Mouse (Mus musculus) embryonic fibroblast, embryonic 13.5 days (primary cell): ENCODE measurements around the gene Usf3.

Experiments used
- CTCF ChIP-seq: IDR thresholded peaks from 2 replicates; pipeline ENCODE4 v1.5.1; 2011; ENCODE audit warnings: mild to moderate bottlenecking, control low read depth, low read length, moderate library complexity, borderline replicate concordance; ENCODE audit not compliant: insufficient read depth
- POLR2A ChIP-seq: IDR thresholded peaks from 2 replicates; pipeline ENCODE4 v1.6.1; 2011; ENCODE audit warnings: low read depth, mild to moderate bottlenecking, control low read depth, low read length, moderate library complexity

DNA sequence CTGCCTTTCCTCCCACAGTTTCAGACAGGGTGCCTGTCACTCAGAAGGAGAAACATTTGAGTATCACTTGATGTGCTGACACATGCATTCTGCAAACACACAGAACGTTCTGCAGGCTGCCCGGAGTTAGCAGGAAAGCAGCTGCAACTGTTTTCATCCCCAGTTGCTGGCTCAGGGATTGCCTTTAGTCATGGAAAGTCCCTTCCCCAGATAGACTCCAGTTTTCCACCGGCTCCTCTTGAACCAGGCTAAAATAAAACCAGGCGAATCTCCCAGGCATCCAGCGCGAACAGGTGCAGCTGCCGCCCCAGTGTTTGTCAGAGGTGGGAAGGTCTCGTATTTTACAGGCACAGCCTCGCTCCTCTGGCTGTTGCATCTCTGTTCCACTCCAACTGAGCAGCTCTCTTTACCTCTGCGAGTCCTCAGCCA is 65.8 kb downstream of the Usf3 start:
- TF ChIP-seq POLR2A (no peak), CTCF (no peak)
